Mouse (Mus musculus) hindbrain, embryonic 14.5 days (tissue): Measurements from ENCODE around the gene Erbin. TPM values are rescaled to one million over a fixed set of nuclear protein-coding genes. Genes with fewer than 3 reads are reported as not detected.

Experiments used
- ATAC-seq: fragments of 200-750 bp; cut with Nextera tagmentation; 2 replicates; pipeline ENCODE4 v1.8.0; 2017; ENCODE audit warnings: moderate number of reproducible peaks, mild to moderate bottlenecking, moderate TSS enrichment, moderate library complexity; ENCODE audit not compliant: low FRiP score
- DNase-seq: peaks from one replicate; pipeline ENCODE4 v3.0.0-alpha.2; 2015; ENCODE audit warnings: low spot score
- H3K27ac ChIP-seq: fragments of 300-500 bp; sonication (generic); 2 replicates; pipeline ENCODE4 v1.5.1; 2014; ENCODE audit warnings: mild to moderate bottlenecking, moderate library complexity
- H3K27me3 ChIP-seq: fragments of 300-500 bp; sonication (generic); 2 replicates; pipeline ENCODE4 v1.6.1; 2014; ENCODE audit warnings: mild to moderate bottlenecking, low read length, mixed read lengths; ENCODE audit not compliant: control insufficient read depth, insufficient read depth
- H3K36me3 ChIP-seq: fragments of 300-500 bp; sonication (generic); replicated peaks from 2 replicates; pipeline ENCODE4 v1.6.1; 2014; ENCODE audit not compliant: control insufficient read depth, insufficient read depth
- H3K4me1 ChIP-seq: fragments of 300-500 bp; sonication (generic); replicated peaks from 2 replicates; pipeline ENCODE4 v1.6.1; 2014; ENCODE audit warnings: antibody characterized with exemption, low read length, mixed read lengths; ENCODE audit not compliant: control insufficient read depth, insufficient read depth
- H3K4me2 ChIP-seq: fragments of 300-500 bp; sonication (generic); replicated peaks from 2 replicates; pipeline ENCODE4 v1.6.1; 2014; ENCODE audit warnings: mild to moderate bottlenecking, moderate library complexity
- H3K4me3 ChIP-seq: fragments of 300-500 bp; sonication (generic); replicated peaks from 2 replicates; pipeline ENCODE4 v1.5.1; 2014; ENCODE audit warnings: mild to moderate bottlenecking, low read length
- H3K9ac ChIP-seq: fragments of 300-500 bp; sonication (generic); 2 replicates; pipeline ENCODE4 v1.6.1; 2014
- H3K9me3 ChIP-seq: fragments of 300-500 bp; sonication (generic); 2 replicates; pipeline ENCODE4 v1.6.1; 2016; ENCODE audit warnings: low read length; ENCODE audit not compliant: control insufficient read depth
- WGBS: fragments of 180-500 bp; shearing (Covaris S2); extraction: QIAGEN DNeasy Blood & Tissue Kit; methylation state at CpG from one replicate; pipeline ENCODE4 v1.1.7; 2014; 5-methylcytosine and 5-hydroxymethylcytosine counted together
- polyA plus RNA-seq: library from polyadenylated mRNA; unstranded; fragments of >200 nt; fragmentation: Nextera tagmentation; extraction: Ambion mirVana; gene quantifications from 2 replicates; pipeline ENCODE4 v1.2.1, GENCODE M21; 2014

The Erbin gene
- polyA plus RNA-seq, 1 experiment from 2014 or later: 16.5 TPM

DNA sequence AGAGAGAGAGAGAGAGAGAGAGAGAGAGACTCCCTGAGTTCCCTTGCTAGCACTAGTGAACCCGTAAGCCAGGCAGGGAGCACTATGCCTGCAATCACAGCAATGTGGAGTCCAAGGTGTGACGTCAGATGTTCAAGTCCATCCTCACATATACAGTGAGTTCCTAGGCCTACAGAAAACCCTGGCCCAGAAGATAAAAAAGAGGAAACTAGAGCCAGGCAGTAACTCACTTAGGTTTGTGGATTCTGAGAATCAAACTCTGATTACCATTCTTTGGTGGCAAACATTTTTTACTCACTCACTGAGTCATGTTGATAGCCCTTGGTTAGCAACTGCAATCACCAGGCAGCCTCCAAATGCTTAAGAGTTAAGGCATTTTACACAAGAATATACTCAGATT is 72.7 kb downstream of the Erbin start:
- Histone ChIP-seq H3K27me3 (no peaks in the 10 kb centered on the region), H3K4me2 (no peak overlapping the region), H3K27ac (no peak overlapping the region), H3K9me3 (no peaks in the 10 kb centered on the region), H3K4me3 (no peak overlapping the region), H3K36me3 (peaks cover 52% of the 10 kb centered on the region), H3K4me1 (no peaks in the 10 kb centered on the region), H3K9ac (no peak overlapping the region)
- 88% methylated on average over 2 of the region's 2 CpGs for WGBS
- no peak for ATAC-seq
- no peak for DNase-seq

DNA sequence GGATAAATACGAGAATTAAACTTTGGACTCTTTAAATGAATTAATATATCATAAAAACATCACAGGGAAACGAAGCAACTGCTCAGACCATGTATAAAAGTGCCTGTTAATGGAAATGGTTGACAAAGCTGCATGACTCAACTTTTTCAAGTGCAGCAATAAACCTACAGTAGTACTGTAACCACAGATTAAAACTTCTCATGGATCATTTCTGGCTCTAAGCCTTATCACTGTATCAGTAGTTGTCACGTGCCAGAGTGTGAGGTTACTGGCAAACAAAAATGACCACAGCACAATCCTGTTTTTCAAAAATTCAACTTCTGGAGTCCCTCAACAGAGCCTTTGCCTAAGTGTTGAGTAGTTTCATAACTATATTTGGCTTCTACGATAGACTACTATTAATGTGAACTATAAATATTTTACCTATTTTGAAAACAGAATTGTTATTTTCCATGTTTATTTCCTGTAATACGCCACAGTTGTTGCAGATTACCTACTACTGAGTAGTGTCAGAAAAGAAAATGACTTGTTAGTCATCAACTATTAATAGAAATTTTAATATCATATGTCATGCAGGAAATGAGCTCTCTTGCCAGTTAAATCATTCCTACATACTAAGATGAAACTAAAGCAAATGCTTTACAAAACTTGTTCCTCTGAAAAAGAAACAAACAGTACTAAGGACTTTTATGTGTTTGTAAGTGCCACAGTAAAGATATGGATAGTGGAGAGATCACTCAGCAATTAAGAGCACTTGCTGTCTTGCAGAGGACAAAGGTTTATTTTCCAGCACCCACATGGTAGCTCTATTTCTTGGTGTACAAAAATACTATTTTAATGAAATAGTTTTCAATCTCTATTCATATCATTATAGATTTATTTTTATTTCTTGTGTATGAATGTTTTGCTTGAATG is 78.8 kb downstream of the Erbin start:
- H3K4me3 ChIP-seq: no peak overlapping the region
- no peak overlapping the region for H3K27ac ChIP-seq
- no peaks in the 10 kb centered on the region for H3K27me3 ChIP-seq
- no peaks in the 10 kb centered on the region for H3K4me1 ChIP-seq
- H3K9ac ChIP-seq: no peak overlapping the region
- ATAC-seq: no peak
- 93% methylated on average over 5 of the region's 5 CpGs for WGBS
- peaks cover 75% of the 10 kb centered on the region for H3K36me3 ChIP-seq
- DNase-seq: no peak
- H3K9me3 ChIP-seq: no peaks in the 10 kb centered on the region
- no peak overlapping the region for H3K4me2 ChIP-seq

DNA sequence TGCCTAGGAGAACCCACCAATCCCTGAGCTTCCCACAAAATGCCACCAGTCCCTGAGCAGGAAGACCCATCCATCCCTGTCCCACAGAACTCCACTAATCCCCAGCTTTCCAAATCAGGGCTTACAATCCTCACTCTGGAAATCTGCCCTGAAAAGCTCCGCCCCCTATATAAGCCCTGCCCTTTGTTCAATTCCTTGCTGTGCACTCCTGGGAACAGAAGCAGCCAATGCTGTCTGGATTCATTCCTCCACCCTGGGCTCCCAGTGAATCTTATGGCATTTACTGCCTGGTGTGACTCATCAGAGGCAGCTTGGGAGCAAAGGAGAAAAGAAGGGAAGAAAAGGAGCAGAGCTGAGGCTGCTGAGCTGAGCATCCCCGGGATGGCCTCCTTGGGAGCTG is 81.7 kb downstream of the Erbin start:
- WGBS: 83% methylated on average over 2 of the region's 2 CpGs
- Histone ChIP-seq H3K27me3 (no peaks in the 10 kb centered on the region), H3K4me2 (no peak overlapping the region), H3K36me3 (peaks cover 70% of the 10 kb centered on the region), H3K4me1 (no peaks in the 10 kb centered on the region), H3K27ac (no peak overlapping the region), H3K9ac (no peak overlapping the region), H3K9me3 (no peaks in the 10 kb centered on the region), H3K4me3 (no peak overlapping the region)
- no peak for ATAC-seq
- DNase-seq: no peak

DNA sequence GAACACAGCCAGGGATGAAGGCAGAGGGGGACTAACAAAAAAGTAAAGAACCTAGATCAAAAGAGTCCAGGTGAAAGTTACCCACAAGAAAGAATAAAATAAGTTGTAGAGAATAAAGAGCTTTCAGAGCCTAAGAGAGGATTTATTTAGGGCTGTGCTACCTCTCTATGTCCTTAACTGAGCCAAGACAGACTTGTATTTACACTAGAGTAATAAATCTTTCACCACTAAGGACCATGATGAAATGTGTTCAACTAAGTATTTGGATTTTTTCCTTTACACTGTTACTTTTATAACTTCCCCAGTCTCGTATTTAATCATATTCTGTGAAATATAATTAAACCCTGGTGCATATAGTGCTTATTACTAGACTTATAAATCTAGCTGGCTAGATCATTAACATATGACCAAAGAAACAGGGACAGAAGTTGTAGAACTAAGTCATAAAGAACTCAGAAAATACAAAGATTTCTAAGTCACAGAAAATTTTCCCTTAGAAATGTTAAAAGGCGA is 90.6 kb downstream of the Erbin start:
- 95% methylated on average over 2 of the region's 2 CpGs for WGBS
- peaks cover 40% of the 10 kb centered on the region for H3K36me3 ChIP-seq

DNA sequence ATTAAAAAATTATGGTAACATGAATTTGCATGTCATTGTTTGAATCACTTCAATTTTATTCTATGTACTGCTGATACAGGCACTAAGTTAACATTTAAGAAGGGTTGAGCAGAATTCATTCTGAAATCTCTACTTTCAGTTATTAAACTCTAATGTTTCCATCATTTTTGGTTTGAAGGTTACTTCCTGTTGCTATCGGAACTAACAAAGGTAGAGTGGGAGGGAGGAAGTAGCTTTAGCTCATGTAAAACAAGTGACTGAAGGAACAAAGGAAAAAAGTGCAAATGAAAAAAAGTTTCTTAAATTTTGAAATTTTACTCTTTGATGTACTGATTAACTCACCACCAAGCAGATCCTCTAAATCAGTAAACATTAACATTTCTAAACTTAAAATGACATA is 98.0 kb downstream of the Erbin start:
- no peaks in the 10 kb centered on the region for H3K4me1 ChIP-seq
- no peak overlapping the region for H3K4me3 ChIP-seq
- no peak overlapping the region for H3K4me2 ChIP-seq
- H3K27ac ChIP-seq: no peak overlapping the region
- WGBS: 90% methylated on average over 1 of the region's 1 CpGs
- no peak for DNase-seq
- no peaks in the 10 kb centered on the region for H3K27me3 ChIP-seq
- no peak for ATAC-seq
- no peaks in the 10 kb centered on the region for H3K9me3 ChIP-seq
- no peak overlapping the region for H3K9ac ChIP-seq
- peaks cover 28% of the 10 kb centered on the region for H3K36me3 ChIP-seq

More for the DNA sequence above, 90.6 kb downstream of the Erbin start:
- ATAC-seq: no peak
- no peak for DNase-seq
- H3K4me3 ChIP-seq: no peak overlapping the region
- H3K9me3 ChIP-seq: no peaks in the 10 kb centered on the region
- no peak overlapping the region for H3K4me2 ChIP-seq
- no peaks in the 10 kb centered on the region for H3K4me1 ChIP-seq
- H3K27ac ChIP-seq: no peak overlapping the region
- no peak overlapping the region for H3K9ac ChIP-seq
- no peaks in the 10 kb centered on the region for H3K27me3 ChIP-seq

DNA sequence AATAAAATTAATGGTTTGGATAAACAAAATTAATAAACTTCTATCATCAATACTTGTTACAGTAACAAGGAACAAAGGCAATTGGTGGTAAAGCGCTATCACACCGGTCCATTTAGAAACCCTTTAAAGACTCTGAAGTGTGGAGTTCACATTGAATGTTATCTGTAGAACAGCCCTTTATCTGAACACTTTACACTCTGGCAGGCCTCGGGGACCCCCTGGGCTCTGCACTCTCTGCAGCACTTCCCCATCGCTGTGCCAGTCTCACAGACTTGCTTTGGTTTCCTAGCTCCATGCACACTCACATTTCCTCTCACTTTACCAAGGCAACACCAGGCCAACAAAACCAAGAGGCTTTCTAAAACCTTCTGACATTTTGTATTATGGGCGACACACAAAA is 100.9 kb downstream of the Erbin start:
- Histone ChIP-seq H3K27ac (no peak overlapping the region), H3K4me1 (no peaks in the 10 kb centered on the region), H3K9ac (no peak overlapping the region), H3K4me2 (no peak overlapping the region), H3K27me3 (no peaks in the 10 kb centered on the region), H3K9me3 (no peaks in the 10 kb centered on the region), H3K4me3 (no peak overlapping the region), H3K36me3 (peaks cover 30% of the 10 kb centered on the region)
- DNase-seq (no peak), ATAC-seq (no peak)
- 80% methylated on average over 5 of the region's 5 CpGs for WGBS

DNA sequence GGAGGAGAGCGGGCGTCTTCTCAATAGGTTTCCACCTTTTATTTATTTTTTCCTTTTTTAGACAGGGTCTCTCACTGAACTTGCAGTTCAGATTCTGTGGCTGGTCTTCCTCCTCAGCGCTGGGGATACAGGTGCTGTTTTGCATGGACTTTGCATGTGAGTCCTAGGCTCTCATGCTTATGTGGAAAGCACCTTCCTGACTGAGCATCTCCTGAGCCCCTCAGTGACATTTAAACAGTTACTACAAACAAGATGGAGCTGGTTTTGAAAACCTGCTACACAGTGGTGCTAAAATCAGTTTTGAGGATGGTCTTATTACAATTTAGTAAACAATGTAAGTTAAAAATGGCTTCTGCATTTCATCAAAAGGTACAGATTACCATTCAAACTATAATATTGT is 102.4 kb downstream of the Erbin start:
- peaks cover 24% of the 10 kb centered on the region for H3K36me3 ChIP-seq
- 92% methylated on average over 3 of the region's 3 CpGs for WGBS
- ATAC-seq: no peak
- no peaks in the 10 kb centered on the region for H3K27me3 ChIP-seq
- H3K27ac ChIP-seq: no peak overlapping the region
- no peak overlapping the region for H3K4me3 ChIP-seq
- no peaks in the 10 kb centered on the region for H3K9me3 ChIP-seq
- H3K4me1 ChIP-seq: no peaks in the 10 kb centered on the region
- no peak for DNase-seq
- no peak overlapping the region for H3K4me2 ChIP-seq
- H3K9ac ChIP-seq: no peak overlapping the region

DNA sequence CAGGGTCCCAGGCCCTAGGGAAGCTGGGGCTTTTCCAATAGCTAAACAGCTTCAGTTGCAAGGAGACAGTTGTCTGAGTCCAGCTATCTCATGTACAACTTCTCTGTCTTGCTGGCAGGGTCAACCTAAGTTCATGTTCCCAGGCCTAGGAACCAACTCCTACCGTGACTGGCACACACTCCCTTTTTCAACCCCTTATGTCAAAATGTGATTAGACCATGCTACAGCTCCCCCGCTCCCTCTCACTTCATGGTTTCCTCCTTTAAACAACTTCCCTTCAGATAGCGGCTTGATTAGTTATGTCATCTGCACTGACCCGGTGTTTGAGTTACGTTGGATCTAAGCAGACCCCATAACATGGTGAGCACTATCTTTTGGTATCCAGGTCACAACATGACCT is 112.8 kb downstream of the Erbin start:
- 83% methylated on average over 5 of the region's 5 CpGs for WGBS
- H3K27ac ChIP-seq: no peak overlapping the region

DNA sequence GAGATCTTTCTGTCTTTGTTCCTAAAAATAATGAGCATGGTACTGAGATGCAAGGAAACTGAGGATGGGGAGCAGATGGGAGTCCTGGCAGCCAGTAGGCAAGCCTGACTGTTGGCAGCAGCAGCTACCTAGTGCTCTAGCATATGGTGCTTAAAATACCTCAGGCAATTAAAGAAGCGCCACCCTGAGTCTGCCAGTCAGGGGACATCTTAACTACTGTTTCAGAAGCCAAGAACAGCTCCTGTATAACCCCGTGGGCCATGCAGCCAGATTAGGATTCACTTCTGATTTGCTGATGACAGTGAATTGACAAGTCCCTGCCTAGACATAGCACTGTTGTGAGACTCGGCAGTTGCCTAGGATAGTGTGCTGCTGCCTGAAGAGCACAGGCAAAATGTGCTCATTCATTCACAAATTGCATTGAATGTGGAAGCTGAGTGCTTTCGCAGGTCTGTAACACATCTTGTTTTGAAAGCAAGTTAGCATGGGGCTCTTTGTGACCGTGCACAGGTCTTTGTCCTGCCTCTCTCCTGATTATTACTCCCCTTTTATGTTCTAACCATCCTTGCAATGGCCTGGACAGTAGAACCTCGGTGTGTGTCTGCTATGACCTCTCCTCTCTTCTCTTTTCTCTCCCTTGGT is 114.0 kb downstream of the Erbin start:
- DNase-seq (peak; percentile 53), ATAC-seq (peak; percentile 87)
- Histone ChIP-seq H3K9ac (no peak overlapping the region; the same call in 1 of the 2 replicates), H3K9me3 (no peaks in the 10 kb centered on the region), H3K27ac (peak overlapping the region; percentile 67; the same call in 1 of the 2 replicates), H3K4me2 (no peak overlapping the region), H3K27me3 (no peaks in the 10 kb centered on the region), H3K36me3 (no peaks in the 10 kb centered on the region), H3K4me3 (no peak overlapping the region), H3K4me1 (peaks cover 6% of the 10 kb centered on the region; the same call in 1 of the 2 replicates)
- WGBS: 18% methylated on average over 6 of the region's 6 CpGs

More for the DNA sequence above, 112.8 kb downstream of the Erbin start:
- Histone ChIP-seq H3K9ac (no peak overlapping the region), H3K9me3 (no peaks in the 10 kb centered on the region), H3K4me2 (no peak overlapping the region), H3K36me3 (no peaks in the 10 kb centered on the region), H3K4me1 (peaks cover 6% of the 10 kb centered on the region; the same call in 1 of the 2 replicates), H3K4me3 (no peak overlapping the region), H3K27me3 (no peaks in the 10 kb centered on the region)
- DNase-seq (no peak), ATAC-seq (no peak)
